Mouse (Mus musculus) kidney, embryonic 14.5 days (tissue): ENCODE results near the gene Has3. TPM values are rescaled to one million over a fixed set of nuclear protein-coding genes. Genes with fewer than 3 reads are reported as not detected.
"Not testable (repeated sequence)": the region's sequence is repeated elsewhere in the genome, so short reads cannot be mapped to it uniquely, and the experiment has no call there.

ENCODE experiments used
- ATAC-seq: fragments of 200-750 bp; cut with Nextera tagmentation; 2 replicates; pipeline ENCODE4 v1.8.0; 2017; ENCODE audit warnings: moderate number of reproducible peaks, mild to moderate bottlenecking, moderate TSS enrichment, moderate library complexity; ENCODE audit not compliant: low FRiP score, low TSS enrichment
- H3K27ac ChIP-seq: fragments of 300-500 bp; sonication (generic); 2 replicates; pipeline ENCODE4 v1.5.1; 2014; ENCODE audit warnings: low read depth, mild to moderate bottlenecking, low read length, moderate library complexity, mixed read lengths
- H3K27me3 ChIP-seq: fragments of 300-500 bp; sonication (generic); 2 replicates; pipeline ENCODE4 v1.6.1; 2014; ENCODE audit warnings: mild to moderate bottlenecking, low read length; ENCODE audit not compliant: control insufficient read depth, insufficient read depth
- H3K36me3 ChIP-seq: fragments of 300-500 bp; sonication (generic); 2 replicates; pipeline ENCODE4 v1.6.1; 2014; ENCODE audit warnings: low read length, mixed read lengths; ENCODE audit not compliant: control insufficient read depth, insufficient read depth
- H3K4me1 ChIP-seq: fragments of 300-500 bp; sonication (generic); 2 replicates; pipeline ENCODE4 v1.6.1; 2014; ENCODE audit warnings: low read length, mixed read lengths; ENCODE audit not compliant: control insufficient read depth, insufficient read depth
- H3K4me2 ChIP-seq: fragments of 300-500 bp; sonication (generic); replicated peaks from 2 replicates; pipeline ENCODE4 v1.6.1; 2014; ENCODE audit warnings: low read depth, mild to moderate bottlenecking, low read length
- H3K4me3 ChIP-seq: fragments of 300-500 bp; sonication (generic); 2 replicates; pipeline ENCODE4 v1.5.1; 2014; ENCODE audit warnings: mild to moderate bottlenecking, low read length
- H3K9ac ChIP-seq: fragments of 300-500 bp; sonication (generic); 2 replicates; pipeline ENCODE4 v1.6.1; 2014; ENCODE audit warnings: low read depth, mild to moderate bottlenecking, low read length, moderate library complexity
- H3K9me3 ChIP-seq: fragments of 300-500 bp; sonication (generic); 2 replicates; pipeline ENCODE4 v1.6.1; 2016; ENCODE audit warnings: low read length; ENCODE audit not compliant: control insufficient read depth
- WGBS: fragments of 180-500 bp; shearing (Covaris S2); extraction: QIAGEN DNeasy Blood & Tissue Kit; methylation state at CpG from one replicate; pipeline ENCODE4 v1.1.7; 2014; 5-methylcytosine and 5-hydroxymethylcytosine counted together
- polyA plus RNA-seq: library from polyadenylated mRNA; unstranded; fragments of >200 nt; fragmentation: Nextera tagmentation; extraction: Ambion mirVana; gene quantifications from 2 replicates; pipeline ENCODE4 v1.2.1, GENCODE M21; 2014

Gene Has3
- polyA plus RNA-seq, 1 experiment from 2014 or later: 1.3 TPM

DNA sequence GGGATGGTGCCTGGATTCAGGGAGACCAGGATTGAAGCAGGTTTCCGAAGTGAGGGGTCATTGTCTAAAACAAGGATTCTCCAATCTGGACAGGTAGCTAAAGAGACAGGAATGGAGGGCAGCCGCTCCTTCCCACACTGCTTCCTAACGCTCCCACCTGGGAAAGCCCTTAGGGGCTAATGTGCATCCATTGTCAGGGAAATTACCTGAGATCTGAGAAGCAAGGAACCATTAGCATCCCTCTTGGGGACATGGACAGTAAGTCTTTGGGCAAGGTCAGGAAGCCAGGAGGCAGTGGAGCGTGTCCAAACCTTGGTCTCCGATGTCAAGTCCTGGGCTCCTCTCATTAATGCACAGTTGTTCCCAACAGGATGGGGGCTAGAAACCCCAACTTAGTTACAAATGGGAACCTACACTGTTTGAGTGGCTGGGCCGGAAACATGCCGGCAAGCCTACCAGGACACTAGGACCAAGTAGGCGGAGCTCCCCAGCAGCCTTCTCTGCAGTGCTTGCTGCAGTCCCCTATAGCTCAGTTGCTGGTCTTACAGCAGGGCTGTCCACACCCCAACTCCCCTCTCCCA, 2.5 kb downstream of the Has3 start:
- no peak overlapping the region for H3K27ac ChIP-seq
- ATAC-seq: no peak; the same call in 1 of the 2 replicates
- H3K4me3 ChIP-seq: peak overlapping the region; percentile 54
- H3K9ac ChIP-seq: peak overlapping the region; percentile 60; the same call in 1 of the 2 replicates
- H3K4me1 ChIP-seq: peaks cover 20% of the 10 kb centered on the region
- peaks cover 23% of the 10 kb centered on the region for H3K36me3 ChIP-seq
- H3K4me2 ChIP-seq: peak overlapping the region; percentile 98
- H3K9me3 ChIP-seq: no peaks in the 10 kb centered on the region
- WGBS: 7% methylated on average over 8 of the region's 8 CpGs
- H3K27me3 ChIP-seq: peaks cover 18% of the 10 kb centered on the region; the same call in 1 of the 2 replicates

DNA sequence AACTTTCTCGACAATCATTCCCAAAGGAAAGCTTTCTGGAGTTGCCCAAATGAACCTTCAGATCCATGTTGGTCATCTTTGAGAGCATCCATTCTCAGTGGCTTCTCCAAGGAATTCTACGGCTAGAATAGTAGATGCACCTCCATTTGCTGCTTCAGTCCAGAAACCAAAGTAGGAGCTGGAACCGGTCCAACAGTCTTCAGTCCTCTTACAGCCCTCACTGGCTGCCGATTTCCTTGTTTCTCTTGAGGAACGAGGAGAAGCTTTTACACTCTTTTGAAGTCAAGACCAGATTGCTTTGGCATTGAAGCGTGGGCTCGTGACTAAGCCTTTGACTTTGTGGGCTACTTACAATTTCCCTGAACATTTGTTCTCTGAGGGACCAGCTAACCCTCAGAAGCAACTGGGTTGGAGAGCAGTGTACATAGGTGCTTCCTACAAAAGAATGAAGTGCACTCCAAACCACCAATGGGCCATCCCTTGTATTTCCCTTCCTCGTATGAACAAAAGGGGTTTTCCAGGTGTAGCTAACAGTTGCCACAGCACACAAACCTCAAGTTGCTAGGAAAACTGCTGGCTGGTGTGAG, 10.2 kb downstream of the Has3 start:
- Histone ChIP-seq H3K4me3 (no peak overlapping the region), H3K9ac (no peak overlapping the region), H3K27ac (no peak overlapping the region; the same call in 1 of the 2 replicates), H3K4me1 (no peaks in the 10 kb centered on the region), H3K36me3 (peaks cover 85% of the 10 kb centered on the region), H3K9me3 (no peaks in the 10 kb centered on the region), H3K27me3 (no peaks in the 10 kb centered on the region), H3K4me2 (no peak overlapping the region)
- ATAC-seq: no peak
- WGBS: 91% methylated on average over 8 of the region's 8 CpGs

DNA sequence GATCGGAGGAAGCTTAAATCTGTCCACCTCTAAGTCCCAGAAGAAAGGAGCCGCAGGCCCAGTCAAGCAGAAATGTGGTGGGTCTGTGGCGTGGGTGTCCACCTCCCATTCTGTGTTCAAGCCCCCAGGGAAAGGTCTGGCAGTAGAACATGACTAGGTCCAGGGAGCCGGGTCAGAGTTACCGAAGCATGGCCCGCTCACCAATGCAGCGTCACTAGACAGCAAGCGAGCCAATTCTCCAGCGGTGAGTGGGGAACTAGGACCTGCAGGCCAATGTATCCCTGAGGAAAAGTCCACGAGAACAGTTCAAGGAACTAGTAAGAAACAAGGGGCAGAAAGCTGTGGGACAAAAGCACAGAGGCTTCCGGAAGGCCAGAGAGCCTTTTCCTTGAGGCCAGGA, 14.1 kb downstream of the Has3 start:
- not testable (repeated sequence) for H3K4me2 ChIP-seq, H3K9ac ChIP-seq, ATAC-seq, H3K4me3 ChIP-seq, H3K27me3 ChIP-seq, H3K4me1 ChIP-seq, H3K9me3 ChIP-seq, H3K27ac ChIP-seq
- WGBS: 87% methylated on average over 11 of the region's 11 CpGs
- H3K36me3 ChIP-seq: peaks cover 77% of the 10 kb centered on the region

DNA sequence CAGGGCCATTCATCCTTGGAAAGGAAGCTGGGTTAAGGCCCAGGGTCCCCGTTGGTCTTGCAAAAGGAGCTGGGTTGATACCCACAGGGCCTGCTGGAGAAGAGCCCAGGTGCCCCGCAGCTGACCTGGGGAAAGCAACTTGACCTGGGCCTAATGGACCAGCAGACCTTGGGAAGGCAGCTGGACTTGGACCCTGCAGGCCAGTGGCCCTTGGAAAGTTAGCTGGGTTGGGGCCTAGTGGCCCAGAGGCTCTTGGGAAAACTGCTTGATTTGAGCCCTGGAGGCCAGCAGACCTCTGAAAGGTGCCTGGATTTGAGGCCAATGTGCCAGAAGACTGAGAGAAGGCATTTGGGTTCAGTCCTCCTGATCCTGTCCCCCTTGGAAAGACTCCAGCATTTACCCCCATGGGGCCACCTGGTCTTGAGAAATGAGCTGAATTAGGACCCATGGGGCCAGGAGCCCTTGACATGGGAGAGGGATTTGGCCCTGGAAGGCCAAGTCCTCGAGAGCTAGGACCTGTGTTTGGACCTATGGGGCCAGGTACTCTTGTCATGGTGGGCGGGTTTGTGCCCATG, 14.9 kb downstream of the Has3 start:
- H3K4me1 ChIP-seq, H3K27ac ChIP-seq, H3K9ac ChIP-seq, H3K27me3 ChIP-seq, ATAC-seq, H3K4me2 ChIP-seq, H3K4me3 ChIP-seq, H3K9me3 ChIP-seq: not testable (repeated sequence)
- WGBS: 98% methylated on average over 4 of the region's 4 CpGs
- H3K36me3 ChIP-seq: peaks cover 69% of the 10 kb centered on the region

DNA sequence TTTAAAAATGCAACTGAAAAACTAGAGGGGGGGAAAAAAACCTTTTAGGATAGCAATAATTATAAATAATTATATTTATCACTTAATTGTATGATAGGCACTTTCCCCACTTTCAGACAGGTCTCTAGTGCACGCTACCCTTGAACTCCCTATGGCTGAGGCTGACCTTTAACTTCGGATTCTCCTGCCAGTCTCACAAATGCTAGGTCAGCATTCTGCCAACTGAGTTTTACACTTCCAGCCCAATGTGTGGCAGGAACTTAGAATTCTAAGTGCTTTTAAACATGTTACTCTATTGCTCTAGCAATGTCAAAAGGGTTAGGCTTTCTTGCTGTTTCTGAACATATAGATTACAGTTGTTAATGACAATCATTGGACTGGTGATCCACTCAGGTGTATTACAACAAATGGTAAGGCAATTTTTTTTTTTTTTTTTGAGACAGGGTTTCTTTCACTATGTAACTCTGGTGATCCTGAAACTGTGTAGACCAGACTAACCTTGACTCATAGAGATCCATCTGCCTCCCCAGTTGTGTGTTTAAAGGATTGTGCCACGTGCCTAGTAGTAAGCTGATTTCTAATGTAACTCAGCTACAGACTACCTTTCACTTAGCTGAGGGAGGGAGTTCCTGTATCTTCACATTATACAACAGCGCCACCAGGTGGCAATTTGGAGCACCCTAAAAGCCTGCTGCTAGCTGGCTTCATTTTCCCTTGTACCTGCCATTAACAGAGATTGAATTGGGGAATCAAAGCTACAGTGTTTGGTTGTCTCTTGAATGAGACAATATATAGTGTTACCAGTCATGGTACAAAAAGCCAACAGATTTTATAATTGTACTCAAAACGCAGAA, 17.5 kb downstream of the Has3 start:
- Histone ChIP-seq H3K4me1 (peaks cover 14% of the 10 kb centered on the region), H3K4me3 (no peak overlapping the region), H3K27ac (no peak overlapping the region), H3K9me3 (no peaks in the 10 kb centered on the region), H3K36me3 (peaks cover 46% of the 10 kb centered on the region), H3K9ac (no peak overlapping the region), H3K4me2 (no peak overlapping the region), H3K27me3 (no peaks in the 10 kb centered on the region)
- ATAC-seq: no peak
- 47% methylated on average over 5 of the region's 5 CpGs for WGBS

DNA sequence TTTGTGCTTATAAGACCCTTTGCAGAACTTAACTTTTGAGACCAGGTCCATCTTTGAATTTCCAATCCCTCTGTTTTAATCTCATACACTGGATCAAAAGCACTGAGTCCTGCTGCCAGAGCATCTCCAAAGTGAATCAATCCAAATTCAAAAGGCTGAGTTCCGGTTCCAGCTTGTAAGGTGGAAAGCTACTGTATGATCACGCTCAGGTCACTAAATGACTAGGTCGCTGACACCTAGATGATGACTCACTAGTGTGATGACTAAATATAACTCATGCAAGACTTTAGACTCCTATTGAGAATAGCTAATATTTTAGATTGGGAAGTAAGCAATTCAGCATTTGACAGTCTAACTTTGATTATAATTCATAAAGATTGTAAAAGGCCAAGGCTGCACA, 18.8 kb downstream of the Has3 start:
- Histone ChIP-seq H3K27ac (no peak overlapping the region), H3K36me3 (peaks cover 34% of the 10 kb centered on the region), H3K9ac (no peak overlapping the region), H3K9me3 (no peaks in the 10 kb centered on the region), H3K27me3 (no peaks in the 10 kb centered on the region), H3K4me2 (no peak overlapping the region), H3K4me1 (peaks cover 14% of the 10 kb centered on the region), H3K4me3 (no peak overlapping the region)
- no peak for ATAC-seq
- 87% methylated on average over 3 of the region's 3 CpGs for WGBS

DNA sequence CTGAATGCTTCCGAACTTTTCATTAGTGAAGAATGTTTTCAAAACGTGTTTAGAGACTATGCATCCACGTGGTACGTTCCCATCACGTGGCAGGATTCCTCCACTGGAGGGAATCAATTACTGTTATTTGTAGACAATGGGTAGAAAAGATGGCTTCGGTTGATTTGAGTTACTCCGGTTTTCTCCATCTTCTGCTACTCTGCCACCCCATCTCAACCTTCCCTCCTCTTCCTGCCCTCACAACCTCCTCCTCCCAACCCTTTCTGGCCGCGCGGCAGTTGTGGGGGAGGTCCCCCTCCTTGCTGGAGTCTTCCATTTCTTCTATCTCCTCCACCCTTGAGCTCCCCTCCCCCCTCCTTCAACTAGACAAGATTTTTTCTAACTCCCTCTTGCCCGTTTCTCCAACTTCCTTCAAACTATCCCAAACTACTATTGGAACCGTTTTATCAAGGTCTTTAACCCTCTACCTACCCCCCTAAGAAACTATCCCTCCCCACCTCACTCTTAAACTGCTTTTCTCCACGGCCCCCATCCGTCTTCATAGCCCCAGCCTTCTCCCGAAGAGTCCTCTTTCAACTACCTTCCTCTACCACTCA, 22.3 kb downstream of the Has3 start:
- Histone ChIP-seq H3K9ac (peak overlapping the region; percentile 99), H3K9me3 (no peaks in the 10 kb centered on the region), H3K4me2 (peak overlapping the region; percentile 60), H3K36me3 (peaks cover 19% of the 10 kb centered on the region), H3K4me3 (peak overlapping the region; percentile 91), H3K4me1 (peaks cover 20% of the 10 kb centered on the region), H3K27ac (peak overlapping the region; percentile 98), H3K27me3 (no peaks in the 10 kb centered on the region)
- ATAC-seq: 0 out of 2 replicates have a peak, but pooled peaks have one; percentile 22
- WGBS: under 1% methylated on average over 15 of the region's 15 CpGs

DNA sequence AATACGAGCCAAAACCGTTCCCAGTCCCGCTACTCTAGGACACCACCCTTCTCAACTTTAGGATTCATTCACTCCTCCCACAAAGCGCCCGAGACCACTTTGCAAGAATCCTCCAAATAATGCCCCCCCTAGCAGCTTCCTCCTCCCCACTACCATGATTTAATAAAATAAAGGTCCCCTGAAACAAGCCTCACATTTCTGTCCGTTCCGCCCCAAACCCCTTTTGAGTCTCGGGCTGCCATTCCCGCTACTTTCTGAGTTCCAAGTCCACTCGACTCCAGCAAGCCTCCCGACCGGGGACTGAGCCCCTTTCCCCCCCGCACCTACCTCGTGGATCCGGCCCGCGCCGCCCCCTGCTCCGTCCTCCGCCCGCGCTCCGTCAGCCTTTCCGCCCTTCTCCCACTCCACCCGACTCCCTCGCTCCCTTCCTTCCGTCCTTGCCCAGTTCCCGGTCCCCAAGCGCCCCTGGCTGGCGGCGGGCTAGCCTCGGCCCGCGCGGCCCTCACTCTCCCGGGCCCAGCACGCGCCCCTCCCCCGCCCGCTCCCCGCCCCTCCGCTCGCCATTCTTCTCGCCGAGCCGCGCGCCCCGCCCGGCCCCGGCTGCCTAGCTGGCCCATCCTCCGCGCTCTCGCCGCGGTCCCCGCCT, 22.9 kb downstream of the Has3 start:
- H3K27ac ChIP-seq: peak overlapping the region; percentile 98
- H3K4me3 ChIP-seq: peak overlapping the region; percentile 91
- H3K36me3 ChIP-seq: peaks cover 23% of the 10 kb centered on the region
- H3K4me1 ChIP-seq: peaks cover 20% of the 10 kb centered on the region
- no peaks in the 10 kb centered on the region for H3K9me3 ChIP-seq
- no peaks in the 10 kb centered on the region for H3K27me3 ChIP-seq
- H3K9ac ChIP-seq: peak overlapping the region; percentile 99
- 1% methylated on average over 56 of the region's 57 CpGs for WGBS
- ATAC-seq: peak; percentile 87
- peak overlapping the region; percentile 60 for H3K4me2 ChIP-seq
